Mouse (Mus musculus): Measurements from ENCODE around the gene Acot5. TPM values are rescaled to one million over a fixed set of nuclear protein-coding genes. Genes with fewer than 3 reads are reported as not detected.

Gene Acot5
- total and polyA plus RNA-seq, 3 experiments = not detected

DNA sequence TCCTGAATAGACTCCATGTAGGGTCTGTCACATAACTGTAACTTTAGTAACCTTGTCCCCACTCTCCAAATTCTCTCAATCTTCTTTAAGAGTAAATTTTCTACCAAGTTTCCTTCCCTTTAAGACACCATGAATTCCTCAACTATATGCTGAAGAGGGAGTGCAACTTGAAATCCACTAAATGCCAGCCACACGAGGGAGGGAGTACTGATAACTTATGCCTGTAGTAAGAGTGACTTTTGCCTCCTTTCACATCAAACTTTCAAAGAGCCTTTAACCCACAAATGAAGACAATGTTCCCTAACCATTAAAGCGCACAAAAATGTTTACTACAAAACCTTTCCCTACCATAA, 32.3 kb downstream of the Acot5 start:
- no peak overlapping the region for H3K27ac ChIP-seq (ENCODE audit: insufficient read depth, low read depth)
- dilution Hi-C loops (cut with MboI; ENCODE audit: extremely low pct_ligation_motif_present, extremely low pct_unique_long_range_greater_than_20kb, low sequenced_read_pairs) (no loop called here), in situ Hi-C loops (cut with MboI; ENCODE audit: low pct_ligation_motif_present, low pct_unique_long_range_greater_than_20kb, low sequenced_read_pairs) (no loop called here)
- H3K4me3 ChIP-seq (replicated peaks in 1 of 3; ENCODE audit: low read depth in 2 of 3, low read length in 2 of 3, poor library complexity in 1 of 3) = no peak overlapping the region
- no peaks in the 10 kb centered on the region for H3K36me3 ChIP-seq (replicated peaks in 1 of 2; ENCODE audit: control insufficient read depth in 1 of 2, insufficient read depth in 1 of 2, low read length in 1 of 2)
- H3K9ac ChIP-seq (ENCODE audit: insufficient read depth, low read depth) = no peak overlapping the region
- H3K4me1 ChIP-seq (ENCODE audit: control insufficient read depth in 1 of 2, insufficient read depth in 2 of 2) = no peaks in the 10 kb centered on the region
- H3K27me3 ChIP-seq (replicated peaks) = no peaks in the 10 kb centered on the region
- no peaks in the 10 kb centered on the region for H3K9me3 ChIP-seq (replicated peaks; ENCODE audit: low read length)
- H3K79me2 ChIP-seq (replicated peaks; ENCODE audit: control insufficient read depth, extremely low read depth, insufficient read depth, poor library complexity, severe bottlenecking) = no peaks in the 10 kb centered on the region
- no peak overlapping the region for H3K4me2 ChIP-seq (ENCODE audit: insufficient read depth, low read depth, poor library complexity, severe bottlenecking)
- DNase-seq (ENCODE audit: extremely low read depth) = no peak
- TF ChIP-seq BHLHE40 (IDR thresholded peaks at IDR 0.05; ENCODE audit: low read depth, low read length) = no peak

DNA sequence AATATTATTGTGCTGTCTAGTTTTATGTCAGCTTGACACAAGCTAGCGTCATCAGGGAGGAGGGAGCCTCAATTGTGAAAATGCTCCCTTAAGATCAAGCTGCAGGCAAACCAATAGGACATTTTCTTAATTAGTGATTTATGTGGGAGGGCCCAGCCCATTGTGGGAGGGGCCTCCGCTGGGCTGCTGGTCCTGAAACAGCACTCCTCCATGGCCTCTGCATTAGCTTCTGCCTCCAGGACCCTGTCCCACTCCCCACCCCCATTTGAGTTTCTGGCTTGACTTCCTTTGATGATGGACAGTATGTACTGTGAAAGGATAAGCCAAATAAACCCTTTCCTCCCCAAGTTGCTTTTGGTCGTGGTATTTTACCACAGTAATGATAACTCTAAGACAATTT, 37.9 kb downstream of the Acot5 start:
- Histone ChIP-seq H3K79me2 (replicated peaks; ENCODE audit: control insufficient read depth, extremely low read depth, insufficient read depth, poor library complexity, severe bottlenecking) (no peaks in the 10 kb centered on the region), H3K9me3 (replicated peaks; ENCODE audit: low read length) (no peaks in the 10 kb centered on the region), H3K36me3 (replicated peaks in 1 of 2; ENCODE audit: control insufficient read depth in 1 of 2, insufficient read depth in 1 of 2, low read length in 1 of 2) (no peaks in the 10 kb centered on the region), H3K27me3 (replicated peaks) (no peaks in the 10 kb centered on the region), H3K4me2 (ENCODE audit: insufficient read depth, low read depth, poor library complexity, severe bottlenecking) (no peak overlapping the region), H3K27ac (ENCODE audit: insufficient read depth, low read depth) (no peak overlapping the region), H3K9ac (ENCODE audit: insufficient read depth, low read depth) (no peak overlapping the region), H3K4me1 (ENCODE audit: control insufficient read depth in 1 of 2, insufficient read depth in 2 of 2) (peaks cover 5 to 16% of the 10 kb centered on the region in 2 experiments; a peak in 3 of 4 replicates), H3K4me3 (replicated peaks in 1 of 3; ENCODE audit: low read depth in 2 of 3, low read length in 2 of 3, poor library complexity in 1 of 3) (no peak overlapping the region)
- TF ChIP-seq ELF1 (IDR thresholded peaks at IDR 0.05; ENCODE audit: low read depth, low read length) (no peak), MAFK (IDR thresholded peaks at IDR 0.05; ENCODE audit: insufficient replicate concordance, low read length) (no peak)
- in situ Hi-C loops (cut with MboI; ENCODE audit: low pct_ligation_motif_present, low pct_unique_long_range_greater_than_20kb, low sequenced_read_pairs) (no loop called here), dilution Hi-C loops (cut with MboI; ENCODE audit: extremely low pct_ligation_motif_present, extremely low pct_unique_long_range_greater_than_20kb, low sequenced_read_pairs) (no loop called here)
- no peak for DNase-seq (ENCODE audit: extremely low read depth)

DNA sequence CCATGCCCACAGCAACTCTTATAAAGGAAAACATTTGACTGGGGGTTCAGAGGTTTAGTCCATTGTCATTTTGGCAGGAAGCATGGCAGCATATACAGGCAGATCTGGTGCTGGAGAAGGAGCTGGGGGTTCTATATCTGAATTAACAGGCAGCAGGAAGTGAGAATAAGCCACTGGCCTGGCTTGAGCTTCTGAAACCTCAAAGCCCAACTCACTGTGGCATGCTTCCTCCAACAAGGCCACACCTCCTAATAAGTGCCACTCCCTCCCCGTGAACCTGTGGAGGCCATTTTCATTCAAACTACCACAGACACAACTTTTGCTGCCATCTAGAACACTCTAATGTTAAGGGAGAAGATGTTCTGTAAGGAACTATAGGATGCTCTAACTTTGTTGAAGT, 38.6 kb downstream of the Acot5 start:
- no peaks in the 10 kb centered on the region for H3K79me2 ChIP-seq (replicated peaks; ENCODE audit: control insufficient read depth, extremely low read depth, insufficient read depth, poor library complexity, severe bottlenecking)
- H3K9me3 ChIP-seq (replicated peaks; ENCODE audit: low read length) = no peaks in the 10 kb centered on the region
- no peak overlapping the region for H3K4me3 ChIP-seq (replicated peaks in 1 of 3; ENCODE audit: low read depth in 2 of 3, low read length in 2 of 3, poor library complexity in 1 of 3)
- peak; percentile 54 for DNase-seq (ENCODE audit: extremely low read depth)
- in situ Hi-C loops (cut with MboI; ENCODE audit: low pct_ligation_motif_present, low pct_unique_long_range_greater_than_20kb, low sequenced_read_pairs) (no loop called here), dilution Hi-C loops (cut with MboI; ENCODE audit: extremely low pct_ligation_motif_present, extremely low pct_unique_long_range_greater_than_20kb, low sequenced_read_pairs) (no loop called here)
- no peak overlapping the region for H3K9ac ChIP-seq (ENCODE audit: insufficient read depth, low read depth)
- no peak overlapping the region for H3K4me2 ChIP-seq (ENCODE audit: insufficient read depth, low read depth, poor library complexity, severe bottlenecking)
- no peaks in the 10 kb centered on the region for H3K36me3 ChIP-seq (replicated peaks in 1 of 2; ENCODE audit: control insufficient read depth in 1 of 2, insufficient read depth in 1 of 2, low read length in 1 of 2)
- no peaks in the 10 kb centered on the region for H3K27me3 ChIP-seq (replicated peaks)
- no peak overlapping the region for H3K27ac ChIP-seq (ENCODE audit: insufficient read depth, low read depth)
- TF ChIP-seq TBP (conservative IDR thresholded peaks at IDR 0.05; ENCODE audit: low read depth, low read length) (no peak), IRF4 (IDR thresholded peaks at IDR 0.05; ENCODE audit: low read depth, low read length) (0 out of 2 replicates have a peak, but pooled peaks have one; percentile 18)
- peaks cover 5 to 16% of the 10 kb centered on the region in 2 experiments; a peak in 3 of 4 replicates for H3K4me1 ChIP-seq (ENCODE audit: control insufficient read depth in 1 of 2, insufficient read depth in 2 of 2)

DNA sequence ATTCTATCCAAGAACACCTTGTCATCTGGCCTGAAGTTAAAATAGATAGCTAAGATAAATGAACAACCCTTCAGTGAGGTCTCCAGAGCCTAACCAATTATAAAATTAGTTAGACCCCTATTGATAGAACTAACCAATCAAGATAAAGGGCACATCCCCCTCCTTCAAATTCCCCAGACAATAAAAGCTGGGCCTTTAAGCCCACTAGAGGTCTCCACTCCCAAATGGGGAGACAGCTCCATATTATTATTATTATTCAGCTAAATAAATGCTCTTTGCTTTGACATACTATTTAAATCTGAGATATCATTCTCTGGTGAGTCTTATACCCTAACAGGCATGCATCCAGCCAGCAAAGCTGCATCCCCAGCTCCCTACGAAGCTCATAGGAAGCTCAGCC, 40.8 kb downstream of the Acot5 start:
- no peaks in the 10 kb centered on the region for H3K9me3 ChIP-seq (replicated peaks; ENCODE audit: low read length)
- H3K4me3 ChIP-seq (replicated peaks in 1 of 3; ENCODE audit: low read depth in 2 of 3, low read length in 2 of 3, poor library complexity in 1 of 3) = no peak overlapping the region
- no peak overlapping the region for H3K9ac ChIP-seq (ENCODE audit: insufficient read depth, low read depth)
- no peaks in the 10 kb centered on the region for H3K27me3 ChIP-seq (replicated peaks)
- TF ChIP-seq TBP (conservative IDR thresholded peaks at IDR 0.05; ENCODE audit: low read depth, low read length) (no peak), MXI1 (IDR thresholded peaks at IDR 0.05; ENCODE audit: low read depth, low read length) (no peak), SMC3 (IDR thresholded peaks at IDR 0.05; ENCODE audit: low read depth, low read length) (no peak), CTCF (conservative IDR thresholded peaks at IDR 0.05 in 1 of 2, IDR thresholded peaks at IDR 0.05 in 1 of 2; ENCODE audit: low read depth in 2 of 2, low read length in 2 of 2) (peak in 1 of 2 experiments; percentile 27; a peak in 2 of 4 replicates)
- dilution Hi-C loops (cut with MboI; ENCODE audit: extremely low pct_ligation_motif_present, extremely low pct_unique_long_range_greater_than_20kb, low sequenced_read_pairs) (no loop called here), in situ Hi-C loops (cut with MboI; ENCODE audit: low pct_ligation_motif_present, low pct_unique_long_range_greater_than_20kb, low sequenced_read_pairs) (no loop called here)
- no peak overlapping the region for H3K27ac ChIP-seq (ENCODE audit: insufficient read depth, low read depth)
- no peak overlapping the region for H3K4me2 ChIP-seq (ENCODE audit: insufficient read depth, low read depth, poor library complexity, severe bottlenecking)
- H3K79me2 ChIP-seq (replicated peaks; ENCODE audit: control insufficient read depth, extremely low read depth, insufficient read depth, poor library complexity, severe bottlenecking) = no peaks in the 10 kb centered on the region
- no peaks in the 10 kb centered on the region for H3K36me3 ChIP-seq (replicated peaks in 1 of 2; ENCODE audit: control insufficient read depth in 1 of 2, insufficient read depth in 1 of 2, low read length in 1 of 2)
- no peak for DNase-seq (ENCODE audit: extremely low read depth)
- peaks cover 6 to 20% of the 10 kb centered on the region in 2 experiments for H3K4me1 ChIP-seq (ENCODE audit: control insufficient read depth in 1 of 2, insufficient read depth in 2 of 2)
